Mouse (Mus musculus): ENCODE results near the gene Golgb1.

Gene Golgb1

GRCm38 (mm10) chr16:36918505-36918904 lies 43.6 kb downstream of the Golgb1 start:
- DNase-seq (ENCODE audit: low read depth, low spot score): no peak

- no peak for DNase-seq (ENCODE audit: low read depth, low spot score)
Measured at GRCm38 (mm10) chr16:36920410-36920809, 45.5 kb downstream of the Golgb1 start.

- no peak for DNase-seq (ENCODE audit: low read depth, low spot score)
Measured at GRCm38 (mm10) chr16:36921067-36921613, 46.2 kb downstream of the Golgb1 start.

- no peak for DNase-seq (ENCODE audit: low read depth, low spot score)
Measured at GRCm38 (mm10) chr16:36921980-36922379, 47.0 kb downstream of the Golgb1 start.

GRCm38 (mm10) chr16:36924312-36924711 lies 49.4 kb downstream of the Golgb1 start:
- no peak for DNase-seq (ENCODE audit: low read depth, low spot score)

- DNase-seq (ENCODE audit: low read depth, low spot score): no peak
Measured at GRCm38 (mm10) chr16:36925351-36925750, 50.4 kb downstream of the Golgb1 start.

GRCm38 (mm10) chr16:36925797-36926196 lies 50.9 kb downstream of the Golgb1 start:
- no peak for DNase-seq (ENCODE audit: low read depth, low spot score)

- DNase-seq (ENCODE audit: low read depth, low spot score): no peak
Measured at GRCm38 (mm10) chr16:36926514-36927447, 51.8 kb downstream of the Golgb1 start.

- no peak for DNase-seq (ENCODE audit: low read depth, low spot score)
Measured at GRCm38 (mm10) chr16:36927495-36928105, 52.7 kb downstream of the Golgb1 start.

- no peak for DNase-seq (ENCODE audit: low read depth, low spot score)
Measured at GRCm38 (mm10) chr16:36928106-36928500, 53.2 kb downstream of the Golgb1 start.

GRCm38 (mm10) chr16:36929216-36929615 lies 54.3 kb downstream of the Golgb1 start:
- no peak for DNase-seq (ENCODE audit: low read depth, low spot score)

- DNase-seq (ENCODE audit: low read depth, low spot score): no peak
Measured at GRCm38 (mm10) chr16:36930231-36931136, 55.5 kb downstream of the Golgb1 start.

GRCm38 (mm10) chr16:36931381-36931780 lies 56.4 kb downstream of the Golgb1 start:
- no peak for DNase-seq (ENCODE audit: low read depth, low spot score)

- peak; percentile 47 for DNase-seq (ENCODE audit: low read depth, low spot score)
Measured at GRCm38 (mm10) chr16:36931976-36932375, 57.0 kb downstream of the Golgb1 start.

- no peak for DNase-seq (ENCODE audit: low read depth, low spot score)
Measured at GRCm38 (mm10) chr16:36932546-36932945, 57.6 kb downstream of the Golgb1 start.

- DNase-seq (ENCODE audit: low read depth, low spot score): no peak
Measured at GRCm38 (mm10) chr16:36934131-36934840, 59.3 kb downstream of the Golgb1 start.

GRCm38 (mm10) chr16:36934841-36935620 lies 60.1 kb downstream of the Golgb1 start, which contains the start of gene Hcls1:
Hcls1 (plus strand) TSS chr16:36934983.
- DNase-seq (ENCODE audit: low read depth, low spot score): no peak

- DNase-seq (ENCODE audit: low read depth, low spot score): no peak
Measured at GRCm38 (mm10) chr16:36935814-36936213, 60.9 kb downstream of the Golgb1 start.

- no peak for DNase-seq (ENCODE audit: low read depth, low spot score)
Measured at GRCm38 (mm10) chr16:36941137-36941727, 66.3 kb downstream of the Golgb1 start.

GRCm38 (mm10) chr16:36941895-36942294 lies 67.0 kb downstream of the Golgb1 start:
- DNase-seq (ENCODE audit: low read depth, low spot score): no peak

All from forelimb bud, embryonic 11.5 days (tissue).